Mouse (Mus musculus) erythroblast, adult 5-6 weeks (primary cell): ENCODE results near the gene Osbpl7. TPM values are rescaled to one million over a fixed set of nuclear protein-coding genes. Genes with fewer than 3 reads are reported as not detected.

ENCODE experiments used
- ATAC-seq: replicated peaks from 2 replicates; pipeline ENCODE4 v1.8.0; 2016; ENCODE audit warnings: moderate number of reproducible peaks, mild to moderate bottlenecking, moderate TSS enrichment, inconsistent platforms; ENCODE audit not compliant: poor library complexity, low FRiP score, severe bottlenecking
- total RNA-seq, 2 experiments: library from RNA; stranded (forward) in 1 of 2; stranded (reverse) in 1 of 2; fragments of 150-400 nt in 1 of 2; fragments of 200-764, 138-1000 nt in 1 of 2; gene quantifications; 2 replicates each; pipeline versions ENCODE4 v1.2.3 to v1.2.4; 2015 to 2017; ENCODE audit warnings: low replicate concordance in 2 of 2

Osbpl7 gene
- total RNA-seq, 2 experiments from 2014 or later, result 5.7 to 7.3 TPM

- ATAC-seq, result no peak
Observed at GRCm38 (mm10) chr11:97036141-97036540, 14.3 kb upstream of the Osbpl7 start.

- ATAC-seq, result no peak
Observed at GRCm38 (mm10) chr11:97038881-97039280, 11.5 kb upstream of the Osbpl7 start.

GRCm38 (mm10) chr11:97040301-97041021 is 10.0 kb upstream of the Osbpl7 start:
- peak; percentile 34 for ATAC-seq

GRCm38 (mm10) chr11:97041022-97041899 is 9.2 kb upstream of the Osbpl7 start, which contains the start of the genes Lrrc46 and Mrpl10:
TSS of gene Lrrc46 (minus strand) at chr11:97041407.
TSS of gene Mrpl10 (plus strand) at chr11:97041560.
- ATAC-seq, result peak; percentile 88

GRCm38 (mm10) chr11:97044902-97045301 is 5.5 kb upstream of the Osbpl7 start:
- ATAC-seq, result no peak

- ATAC-seq, result no peak
Observed at GRCm38 (mm10) chr11:97045861-97046260, 4.6 kb upstream of the Osbpl7 start.

GRCm38 (mm10) chr11:97048090-97048650 is 2.3 kb upstream of the Osbpl7 start:
- ATAC-seq, result no peak

GRCm38 (mm10) chr11:97049492-97050085 is 839 bp upstream of the Osbpl7 start:
- no peak for ATAC-seq

GRCm38 (mm10) chr11:97050944-97051586 is 637 bp downstream of the Osbpl7 start:
- ATAC-seq, result 0 out of 2 replicates have a peak, but pooled peaks have one; percentile 16

- peak; percentile 82 for ATAC-seq
Observed at GRCm38 (mm10) chr11:97052219-97052646, 1.8 kb downstream of the Osbpl7 start.

GRCm38 (mm10) chr11:97063274-97063920 is 13.0 kb downstream of the Osbpl7 start:
- no peak for ATAC-seq

- no peak for ATAC-seq
Observed at GRCm38 (mm10) chr11:97063921-97064295, 13.5 kb downstream of the Osbpl7 start.

GRCm38 (mm10) chr11:97065538-97066295 is 15.3 kb downstream of the Osbpl7 start:
- no peak for ATAC-seq

- no peak for ATAC-seq
Observed at GRCm38 (mm10) chr11:97066656-97067360, 16.4 kb downstream of the Osbpl7 start.

GRCm38 (mm10) chr11:97069333-97069732 is 18.9 kb downstream of the Osbpl7 start:
- ATAC-seq, result no peak

- no peak for ATAC-seq
Observed at GRCm38 (mm10) chr11:97069770-97070169, 19.3 kb downstream of the Osbpl7 start.

- no peak for ATAC-seq
Observed at GRCm38 (mm10) chr11:97071129-97071528, 20.7 kb downstream of the Osbpl7 start.

- ATAC-seq, result no peak; the same call in 1 of the 2 replicates
Observed at GRCm38 (mm10) chr11:97072533-97072932, 22.1 kb downstream of the Osbpl7 start.
